Mouse (Mus musculus) gastrocnemius, postnatal 25 days (tissue): ENCODE results near the gene Gm45623. TPM values are rescaled to one million over a fixed set of nuclear protein-coding genes. Genes with fewer than 3 reads are reported as not detected.

Experiments used
- DNase-seq: peaks from one replicate; pipeline ENCODE4 v3.0.0; 2022
- long read RNA-seq, 2 experiments: library from polyadenylated mRNA; stranded (forward); transcript quantifications; one replicate each; pipeline ENCODE4 v2.0.0; 2021
- total RNA-seq, 2 experiments: library from RNA; stranded (reverse); gene quantifications; 1 replicate in 1 of 2; 2 replicates in 1 of 2; pipeline ENCODE4 v1.2.3; 2021

Gm45623 gene
- not detected for total RNA-seq
- long read RNA-seq, experiment 1: 0 reads
- long read RNA-seq, experiment 2: 0 reads

- DNase-seq: no peak
Observed at GRCm38 (mm10) chr13:56753192-56753951, at the start of gene Gm45623. Gm45623 (minus strand) TSS chr13:56753827.

DNA sequence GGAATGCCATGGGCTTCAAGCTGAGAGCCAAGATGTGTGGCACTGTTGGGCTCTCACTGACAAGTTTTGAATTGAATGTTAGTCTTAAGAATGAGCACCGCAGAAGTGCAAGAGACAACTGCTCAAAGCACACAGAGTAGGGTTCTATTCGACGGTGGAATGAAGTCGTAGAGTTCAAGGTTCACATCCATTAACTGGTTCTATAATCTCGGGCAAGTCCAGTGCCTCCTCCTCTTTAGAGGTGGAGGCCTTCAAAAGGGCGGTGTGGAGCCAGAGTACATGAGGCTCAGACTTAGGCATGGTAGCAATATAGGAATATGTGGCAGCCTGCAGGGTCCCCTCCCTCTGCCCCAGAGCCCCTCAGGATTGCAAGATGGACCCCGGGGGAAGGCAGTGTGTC is 43.8 kb upstream of the Gm45623 start:
- no peak for DNase-seq

DNA sequence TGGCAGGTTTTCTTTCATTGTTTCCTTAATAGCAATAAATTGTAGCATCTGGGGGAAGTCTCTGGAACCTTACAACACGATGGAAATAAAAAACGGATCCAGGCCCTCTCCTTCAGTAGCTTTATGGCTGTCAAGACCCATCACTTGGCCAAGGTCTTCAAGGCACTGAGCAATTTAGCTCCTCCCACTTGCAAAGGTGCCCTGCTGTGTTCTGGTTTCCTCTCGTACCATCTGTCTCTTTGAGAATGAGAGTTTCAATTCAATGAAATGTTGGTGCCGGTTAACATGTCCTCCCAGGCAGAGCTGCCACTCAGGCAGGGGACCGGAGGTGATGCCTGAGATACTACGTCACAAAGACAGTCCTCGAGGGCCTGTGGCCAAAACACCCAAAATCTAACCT is 41.9 kb upstream of the Gm45623 start:
- DNase-seq: no peak

DNA sequence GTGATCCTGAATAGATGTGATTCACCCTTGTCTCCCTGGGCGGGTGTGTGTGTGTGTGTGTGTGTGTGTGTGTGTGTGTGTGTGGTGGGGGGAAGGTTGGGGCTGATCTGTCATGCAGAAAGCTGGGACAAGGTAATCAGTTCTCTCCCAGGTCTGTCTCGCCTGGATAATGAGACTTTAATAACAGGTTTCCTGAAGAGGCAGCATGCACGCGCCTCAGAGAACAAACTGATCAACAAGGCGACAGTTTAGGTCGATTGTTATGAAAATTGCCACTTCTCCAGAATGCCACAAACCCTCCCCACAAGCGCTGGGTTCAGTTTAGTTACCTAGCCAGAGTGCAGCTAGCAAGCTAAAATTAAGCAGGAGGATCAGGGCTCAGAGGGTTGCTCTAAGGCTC is 40.8 kb upstream of the Gm45623 start:
- DNase-seq: no peak

DNA sequence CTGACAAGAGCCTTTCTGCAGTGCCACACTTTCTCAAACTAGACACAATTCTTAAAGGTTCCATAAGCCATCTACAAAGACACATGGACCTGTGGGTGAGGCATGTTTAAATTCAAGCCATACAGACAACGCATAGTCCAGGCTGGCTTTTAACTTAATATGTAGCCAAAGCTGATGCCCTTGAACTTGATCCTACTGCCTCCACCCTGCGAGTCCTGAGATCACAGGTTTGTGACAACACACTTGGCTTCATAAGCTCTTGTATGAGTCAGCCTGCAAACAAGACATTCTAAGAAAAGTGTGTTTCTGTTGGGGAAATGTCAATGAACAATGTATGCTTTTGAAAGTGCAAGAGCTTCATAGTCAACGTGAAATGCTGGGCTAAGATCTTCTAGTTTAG is 39.2 kb upstream of the Gm45623 start:
- no peak for DNase-seq

DNA sequence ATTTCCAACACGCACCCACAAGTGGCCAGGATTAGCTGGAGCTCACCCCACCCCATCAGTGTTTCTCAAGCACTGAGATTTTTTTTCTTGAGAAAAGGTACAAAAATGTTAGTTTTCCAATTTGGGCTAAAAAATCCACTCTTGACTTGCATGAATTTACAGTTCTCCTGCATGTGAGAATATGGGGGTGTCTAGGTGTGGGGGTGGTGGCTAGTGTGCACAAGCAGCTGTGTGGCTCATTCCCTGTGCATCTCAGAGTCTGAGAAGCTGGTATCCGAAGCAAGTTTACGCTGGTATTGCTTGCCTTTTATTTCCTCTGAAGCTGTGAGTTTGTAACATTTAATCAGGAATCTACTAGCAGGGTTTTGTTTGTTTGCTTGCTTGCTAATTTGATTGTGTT is 37.1 kb upstream of the Gm45623 start:
- DNase-seq: no peak

- no peak for DNase-seq
Observed at GRCm38 (mm10) chr13:56782621-56783020, 29.0 kb upstream of the Gm45623 start.

GRCm38 (mm10) chr13:56781697-56782096 is 28.1 kb upstream of the Gm45623 start:
- no peak for DNase-seq

DNA sequence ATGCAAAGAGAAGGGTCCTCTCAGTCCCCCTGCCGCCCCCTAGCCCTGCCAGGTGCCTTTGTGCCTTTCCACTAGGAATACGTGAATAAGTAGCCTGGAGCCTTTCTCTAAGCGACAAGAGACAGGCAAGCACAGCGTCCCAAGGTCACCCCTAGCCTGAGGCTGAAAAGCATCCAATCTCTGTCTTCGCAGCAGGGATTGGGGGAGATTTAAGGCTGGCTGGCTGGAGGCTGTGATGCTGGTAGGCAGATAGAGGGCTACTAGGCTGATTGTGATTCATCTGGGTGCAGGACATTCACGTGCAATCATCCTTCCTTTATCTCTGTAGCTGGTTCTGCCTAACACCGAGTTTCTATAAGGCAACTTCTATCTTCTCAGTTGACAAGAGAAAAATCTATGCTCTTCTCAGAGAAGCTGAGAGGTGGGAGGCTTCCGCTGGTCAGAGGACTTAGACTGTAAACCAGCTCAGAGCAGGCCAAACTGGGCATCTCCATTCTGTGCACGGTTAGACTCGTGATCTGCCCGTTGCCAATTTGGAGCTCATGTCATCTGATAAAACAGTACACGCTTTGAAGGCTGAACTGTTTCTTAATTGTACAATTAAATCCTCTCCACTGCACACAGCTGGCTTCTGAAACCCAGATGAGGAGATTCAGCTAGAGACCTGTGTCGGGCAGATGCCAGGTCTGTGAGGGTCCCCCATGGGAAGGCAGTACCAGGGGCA is 27.3 kb upstream of the Gm45623 start:
- no peak for DNase-seq

GRCm38 (mm10) chr13:56774304-56774703 is 20.7 kb upstream of the Gm45623 start:
- no peak for DNase-seq

DNA sequence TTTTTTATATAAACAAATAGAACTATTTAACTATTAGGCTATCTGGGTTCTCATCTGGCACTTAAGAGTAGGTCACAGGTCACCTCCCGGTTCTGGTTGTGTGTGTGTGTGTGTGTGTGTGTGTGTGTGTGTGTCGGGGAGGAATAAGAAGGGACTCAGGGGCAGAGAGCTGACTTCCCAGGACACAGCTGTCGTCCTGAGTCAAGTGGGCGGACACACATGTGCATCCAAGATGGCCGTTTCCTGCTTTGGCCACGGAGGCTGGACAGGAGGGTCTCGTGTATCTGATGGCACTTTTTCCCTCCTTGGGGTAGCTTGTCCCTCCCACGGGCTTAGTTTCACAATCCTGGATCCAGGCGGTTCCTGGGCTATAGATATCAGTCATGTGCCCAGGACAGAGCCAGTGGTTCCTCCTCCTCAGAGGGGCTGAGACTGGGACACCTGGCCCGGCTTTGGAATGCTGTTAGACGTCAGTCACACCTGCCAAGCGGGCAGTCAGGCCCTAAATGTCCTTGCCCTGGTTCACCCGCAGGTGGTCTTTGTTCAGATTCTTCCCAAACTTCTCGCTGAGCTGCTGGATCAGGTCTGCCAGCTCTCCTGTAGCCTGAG is 19.7 kb upstream of the Gm45623 start:
- DNase-seq: no peak

DNA sequence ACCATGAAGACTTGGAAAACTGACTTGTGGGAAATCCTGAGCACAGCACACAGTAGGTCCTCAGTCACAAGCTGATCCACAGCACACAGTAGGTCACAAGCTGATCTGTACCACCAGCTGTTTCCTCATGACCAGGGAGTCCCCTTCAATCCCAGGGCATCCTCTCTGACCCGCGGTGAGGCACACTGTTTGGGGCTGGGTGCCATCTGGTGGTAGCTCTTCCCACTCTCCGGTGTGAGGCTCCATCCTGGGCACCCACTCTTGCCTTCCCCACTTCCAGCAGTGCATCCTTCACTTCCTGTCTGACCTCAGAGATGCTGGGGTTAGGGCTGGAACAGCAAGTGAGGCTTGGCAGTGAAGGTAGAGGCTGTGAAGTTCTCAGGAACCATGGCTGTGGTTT is 19.0 kb upstream of the Gm45623 start:
- DNase-seq: no peak

GRCm38 (mm10) chr13:56770786-56771185 is 17.2 kb upstream of the Gm45623 start:
- no peak for DNase-seq

- no peak for DNase-seq
Observed at GRCm38 (mm10) chr13:56770136-56770578, 16.5 kb upstream of the Gm45623 start.

DNA sequence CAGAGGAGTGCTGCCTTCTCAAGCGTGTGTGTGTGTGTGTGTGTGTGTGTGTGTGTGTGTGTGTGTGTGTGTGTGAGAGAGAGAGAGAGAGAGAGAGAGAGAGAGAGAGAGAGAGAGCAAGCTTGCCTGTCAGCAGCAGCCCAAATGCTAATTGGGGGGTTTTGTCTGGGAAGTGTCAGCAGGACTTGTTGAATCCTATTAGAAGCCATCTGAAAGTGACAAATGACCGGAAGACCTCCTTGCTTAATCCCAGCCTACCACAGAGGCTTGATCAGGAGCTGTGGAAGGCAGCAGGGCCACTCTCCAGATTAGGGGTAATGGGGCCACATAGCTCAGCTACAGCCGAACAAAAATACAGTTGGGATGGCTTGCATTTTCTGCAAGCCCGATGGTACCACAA is 15.8 kb upstream of the Gm45623 start:
- DNase-seq: no peak

GRCm38 (mm10) chr13:56766211-56766610 is 12.6 kb upstream of the Gm45623 start:
- DNase-seq: no peak

DNA sequence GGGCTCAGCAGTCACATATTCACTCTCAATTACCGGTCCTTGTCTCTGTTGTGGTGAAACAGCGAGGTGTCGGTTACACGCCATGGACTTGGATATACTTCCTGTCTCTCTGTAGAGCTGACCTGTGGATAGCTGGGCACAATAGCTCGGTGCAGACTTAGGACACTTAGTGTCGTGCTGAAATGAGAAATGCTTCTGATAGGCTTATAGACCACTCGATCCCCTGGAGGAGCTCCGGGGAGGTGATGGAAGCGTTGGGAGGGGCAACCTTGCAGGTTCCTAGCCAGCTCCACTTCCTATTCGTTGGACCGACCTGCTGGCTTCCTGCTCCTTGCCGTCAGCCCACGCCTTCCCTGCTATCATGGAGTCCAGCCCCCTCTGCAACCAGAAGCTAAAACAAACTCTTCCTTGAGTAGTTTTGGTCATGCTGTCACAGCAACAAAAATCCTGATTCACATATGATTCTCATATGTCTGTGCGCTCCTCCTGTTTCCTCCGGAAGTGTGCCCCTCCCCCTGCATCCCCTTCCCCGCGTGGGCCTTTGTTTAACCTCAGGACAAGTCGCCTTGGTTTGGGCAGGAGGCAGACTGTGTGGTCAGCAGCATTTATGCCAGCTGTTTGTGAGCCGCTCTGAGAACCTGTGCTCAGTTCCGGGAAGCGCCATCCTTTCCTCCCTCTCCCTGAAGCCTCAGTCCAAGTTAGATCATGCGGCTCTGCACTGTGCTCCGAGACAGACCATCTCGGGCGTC is 11.8 kb upstream of the Gm45623 start:
- DNase-seq: no peak

- no peak for DNase-seq
Observed at GRCm38 (mm10) chr13:56762446-56763229, 9.0 kb upstream of the Gm45623 start.

GRCm38 (mm10) chr13:56758492-56758891 is 4.9 kb upstream of the Gm45623 start:
- DNase-seq: peak; percentile 55

DNA sequence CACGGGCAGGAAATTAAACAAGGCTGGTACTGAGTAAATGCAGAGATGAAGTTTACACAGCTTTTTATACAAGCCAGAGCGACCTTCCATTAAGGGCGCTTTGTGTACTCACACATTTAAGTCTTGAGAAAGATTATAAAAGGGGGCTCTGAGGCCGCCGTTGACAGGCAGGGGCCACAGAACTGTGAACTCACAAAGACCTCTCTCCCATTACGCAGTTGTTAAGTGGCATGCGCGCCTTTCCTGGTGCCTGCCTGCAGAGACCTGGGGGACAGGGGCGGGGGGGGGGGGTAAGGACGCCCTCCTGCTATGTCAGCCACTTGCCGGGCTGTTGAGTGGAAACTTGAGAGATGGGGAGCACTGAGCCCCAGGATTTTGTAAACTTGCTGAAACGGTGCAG is 3.6 kb upstream of the Gm45623 start:
- DNase-seq: no peak

DNA sequence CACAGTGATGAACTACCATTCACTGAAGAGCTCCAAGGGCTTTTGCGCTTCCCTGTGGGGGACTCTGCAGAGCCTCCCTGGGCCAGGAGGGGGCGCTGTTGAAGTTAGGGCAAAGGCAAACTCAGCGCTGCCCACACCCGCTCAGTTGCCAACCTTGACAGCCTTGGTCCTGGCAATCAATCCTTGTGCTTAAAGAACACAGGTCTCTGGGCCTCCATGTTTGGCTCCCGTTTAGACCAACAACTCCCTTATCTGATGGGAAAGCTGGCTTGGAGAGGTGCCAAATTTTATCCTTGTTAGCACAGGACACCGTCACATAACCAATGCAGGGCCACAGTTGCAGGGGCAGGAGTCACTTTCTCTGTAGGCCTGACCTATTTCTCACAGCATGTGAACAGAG is 2.2 kb upstream of the Gm45623 start:
- DNase-seq: no peak
